Mouse (Mus musculus): ENCODE results near the gene Enkur. TPM values are rescaled to one million over a fixed set of nuclear protein-coding genes. Genes with fewer than 3 reads are reported as not detected.

Gene Enkur
- total RNA-seq, 1 experiment from 2014 or later: 5.4 TPM

- ATAC-seq (ENCODE audit: extremely low read depth, insufficient number of reproducible peaks, low FRiP score, poor library complexity, severe bottlenecking): no peak
These were observed 9.9 kb downstream of the Enkur start for GRCm38 (mm10) chr2:21195233-21195632.

DNA sequence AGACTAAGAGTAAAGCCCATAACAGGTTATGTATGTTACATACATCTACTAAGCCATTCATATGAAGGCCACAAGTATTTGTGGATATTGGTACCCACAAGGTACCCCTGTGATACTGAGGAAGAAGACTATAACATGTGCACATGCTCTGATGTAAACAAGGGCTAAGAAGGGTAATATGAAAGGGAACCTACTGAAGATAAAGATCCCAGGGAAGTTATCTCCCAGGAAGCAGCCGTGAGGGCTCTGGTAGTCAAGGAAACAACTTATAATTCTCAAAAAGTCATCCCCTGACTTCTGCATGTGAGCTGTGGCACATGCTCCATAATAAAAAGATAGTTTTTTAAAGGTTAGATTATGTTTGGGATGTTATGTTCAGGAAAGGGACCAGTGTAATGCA, 13.9 kb downstream of the Enkur start:
- ATAC-seq (ENCODE audit: extremely low read depth, insufficient number of reproducible peaks, low FRiP score, poor library complexity, severe bottlenecking): no peak

DNA sequence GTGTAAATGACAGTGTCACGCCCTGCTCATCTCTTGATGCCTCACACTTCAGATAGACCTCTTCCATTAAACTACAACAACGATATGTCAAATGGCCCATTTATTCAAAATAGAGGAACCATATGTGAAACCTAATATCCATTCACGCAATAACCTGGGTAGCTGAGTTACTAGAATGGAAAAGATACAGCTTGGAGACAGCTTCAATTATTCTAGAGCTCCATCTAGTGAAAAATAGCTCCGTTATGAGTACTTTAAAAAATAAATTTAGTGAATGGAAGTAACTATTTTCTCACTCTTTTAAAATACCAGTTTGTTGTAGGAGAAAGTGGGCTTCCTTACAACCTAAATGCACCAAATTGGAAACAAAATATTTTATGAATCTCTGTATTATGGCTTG, 16.6 kb downstream of the Enkur start:
- ATAC-seq (ENCODE audit: extremely low read depth, insufficient number of reproducible peaks, low FRiP score, poor library complexity, severe bottlenecking): no peak

GRCm38 (mm10) chr2:21187576-21187975, 17.6 kb downstream of the Enkur start:
- ATAC-seq (ENCODE audit: extremely low read depth, insufficient number of reproducible peaks, low FRiP score, poor library complexity, severe bottlenecking): 0 out of 2 replicates have a peak, but pooled peaks have one; percentile 36

DNA sequence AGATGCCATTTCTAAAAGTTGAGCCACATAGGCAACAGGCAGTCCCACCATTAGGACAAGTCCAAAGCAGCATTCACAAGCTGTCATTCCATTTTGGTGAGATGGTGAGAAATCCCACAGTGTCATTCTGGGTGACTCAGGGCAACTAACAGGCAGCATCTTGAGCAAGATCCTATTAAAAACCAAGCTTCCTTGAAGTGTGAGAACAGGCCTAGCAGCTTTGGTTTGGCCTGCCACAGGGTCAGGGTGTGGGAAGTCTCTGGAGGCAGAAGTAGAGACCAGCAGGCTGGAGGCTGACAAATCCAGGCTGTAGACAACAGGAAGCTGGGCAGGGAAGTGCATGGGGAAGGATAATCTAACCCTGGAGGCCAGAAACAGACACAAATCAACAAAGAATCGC, 22.4 kb downstream of the Enkur start:
- ATAC-seq (ENCODE audit: extremely low read depth, insufficient number of reproducible peaks, low FRiP score, poor library complexity, severe bottlenecking): no peak

GRCm38 (mm10) chr2:21179136-21179535, 26.0 kb downstream of the Enkur start:
- ATAC-seq (ENCODE audit: extremely low read depth, insufficient number of reproducible peaks, low FRiP score, poor library complexity, severe bottlenecking): no peak

- ATAC-seq (ENCODE audit: extremely low read depth, insufficient number of reproducible peaks, low FRiP score, poor library complexity, severe bottlenecking): no peak
These were observed 32.4 kb downstream of the Enkur start for GRCm38 (mm10) chr2:21172797-21173196.

DNA sequence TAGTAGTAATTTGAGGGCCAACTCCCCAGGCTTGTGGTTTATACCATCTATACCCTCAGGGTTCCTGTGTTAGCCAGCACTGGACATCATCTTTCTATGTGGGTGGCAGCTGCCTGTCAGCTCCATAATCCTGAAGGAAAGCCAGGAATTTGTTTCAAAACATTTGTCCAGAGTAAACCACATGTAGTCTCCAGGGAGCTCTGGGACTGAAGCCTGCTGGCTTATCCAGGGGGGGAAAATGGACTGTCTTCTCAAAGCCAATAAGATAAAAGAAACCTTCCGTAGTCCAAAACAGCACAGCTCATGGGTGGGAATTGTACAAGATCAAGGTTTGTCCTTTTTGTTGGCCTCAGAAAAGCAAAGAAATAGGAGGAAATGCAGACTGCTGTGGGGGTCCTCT, 37.2 kb downstream of the Enkur start:
- no peak for ATAC-seq (ENCODE audit: extremely low read depth, insufficient number of reproducible peaks, low FRiP score, poor library complexity, severe bottlenecking)

DNA sequence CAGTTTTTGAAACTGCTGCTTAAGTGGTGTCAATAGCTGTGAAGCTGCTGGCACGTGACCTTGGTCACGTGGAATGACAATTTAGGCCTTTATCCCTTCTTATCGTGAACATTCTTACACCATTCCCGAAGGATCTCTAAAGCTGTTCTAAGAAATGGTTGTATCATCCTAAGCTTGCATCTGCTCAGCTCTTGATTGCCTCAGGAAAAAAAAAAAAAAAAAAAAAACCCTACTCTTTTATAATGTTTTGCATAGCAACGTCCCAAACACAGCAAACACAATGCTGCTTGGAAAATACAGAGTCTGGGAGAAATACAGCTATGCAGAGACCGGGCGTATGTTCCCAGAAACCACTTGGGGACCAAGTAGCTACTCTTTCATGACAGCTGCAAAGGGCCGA, 40.9 kb downstream of the Enkur start:
- ATAC-seq (ENCODE audit: extremely low read depth, insufficient number of reproducible peaks, low FRiP score, poor library complexity, severe bottlenecking): no peak

DNA sequence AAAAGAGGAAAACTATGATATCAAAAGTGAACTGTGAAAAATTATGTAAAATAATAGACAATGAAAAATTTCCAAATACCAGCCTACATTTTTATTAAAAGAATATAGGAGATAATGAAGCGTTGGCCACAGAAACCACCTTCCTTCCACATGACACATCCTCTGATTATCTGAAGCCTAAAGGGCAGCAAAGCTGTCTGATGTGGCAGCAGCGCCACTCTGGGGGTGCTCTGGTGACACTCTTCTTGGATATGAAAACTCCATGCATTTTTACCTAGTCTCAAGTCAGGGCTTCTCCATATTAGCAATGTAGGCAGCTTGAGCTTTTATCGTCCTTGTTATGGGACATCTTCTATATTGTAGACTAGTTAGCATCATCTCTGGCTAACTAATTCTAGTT, 51.7 kb downstream of the Enkur start:
- no peak for ATAC-seq (ENCODE audit: extremely low read depth, insufficient number of reproducible peaks, low FRiP score, poor library complexity, severe bottlenecking)

GRCm38 (mm10) chr2:21147169-21147568, 58.0 kb downstream of the Enkur start:
- ATAC-seq (ENCODE audit: extremely low read depth, insufficient number of reproducible peaks, low FRiP score, poor library complexity, severe bottlenecking): no peak

- ATAC-seq (ENCODE audit: extremely low read depth, insufficient number of reproducible peaks, low FRiP score, poor library complexity, severe bottlenecking): no peak
These were observed 58.7 kb downstream of the Enkur start for GRCm38 (mm10) chr2:21146486-21146885.

DNA sequence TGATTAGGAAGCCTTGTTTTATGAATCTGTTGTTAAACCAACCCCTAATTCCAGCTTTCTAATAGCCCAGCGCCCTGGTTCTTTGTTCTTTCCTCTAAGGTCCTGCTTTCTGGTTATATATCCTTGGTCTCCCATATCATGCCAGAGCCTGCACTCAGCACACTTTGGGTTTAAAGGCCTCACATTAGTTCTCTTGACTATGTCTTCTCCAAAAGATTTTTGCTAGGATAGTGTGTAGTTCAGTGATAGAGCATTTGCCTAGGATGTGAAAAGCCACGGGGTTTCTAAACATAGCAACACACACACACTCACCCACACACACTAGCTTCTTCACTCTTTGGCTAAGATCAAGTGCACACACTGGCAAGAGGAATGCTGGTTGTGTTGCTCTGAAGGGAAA, 62.5 kb downstream of the Enkur start:
- no peak for ATAC-seq (ENCODE audit: extremely low read depth, insufficient number of reproducible peaks, low FRiP score, poor library complexity, severe bottlenecking)

GRCm38 (mm10) chr2:21142204-21142580, 63.0 kb downstream of the Enkur start:
- no peak for ATAC-seq (ENCODE audit: extremely low read depth, insufficient number of reproducible peaks, low FRiP score, poor library complexity, severe bottlenecking)

GRCm38 (mm10) chr2:21141520-21142203, 63.5 kb downstream of the Enkur start:
- ATAC-seq (ENCODE audit: extremely low read depth, insufficient number of reproducible peaks, low FRiP score, poor library complexity, severe bottlenecking): no peak

DNA sequence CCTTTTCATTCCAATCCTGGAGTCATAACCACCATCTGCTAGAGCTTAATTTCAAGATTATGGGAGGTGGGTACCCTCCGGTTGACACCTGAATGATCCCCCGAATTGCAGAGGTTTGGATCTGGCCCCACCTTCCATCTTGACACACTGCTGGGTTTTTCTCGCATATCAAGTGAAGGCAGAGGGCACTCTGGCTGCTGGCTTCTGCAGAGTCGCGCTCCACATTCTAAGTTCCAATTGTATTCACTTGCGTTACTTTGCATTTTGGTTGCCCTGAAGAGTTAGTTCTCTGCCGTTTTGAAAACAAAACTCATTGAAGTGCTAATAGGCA, 64.0 kb downstream of the Enkur start:
- ATAC-seq (ENCODE audit: extremely low read depth, insufficient number of reproducible peaks, low FRiP score, poor library complexity, severe bottlenecking): no peak

Other genes with a start within 250 kb of the Enkur start
- 10.3 and 11.8 TPM in 2 replicates for gene Arhgap21, start 236.5 kb downstream of the Enkur start, total RNA-seq (2017)
- gene Thnsl1, start 359 bp upstream of the Enkur start, total RNA-seq (2017): 4.5 and 6.0 TPM in 2 replicates
- gene Gpr158, start 162.2 kb upstream of the Enkur start, total RNA-seq (2017): 0.12 TPM in 1 of 2 replicates, not detected in the other

All from neutrophil, adult 5-6 weeks (primary cell).